Mouse (Mus musculus): ENCODE measurements at regions not wholly inside any gene's neighbourhood (a gene's known extent, or its start where the extent isn't known, plus 50 kb on each side); places are given as distances from the start of the nearest gene placed in this dataset.
A peak's percentile ranks its signal among the peaks of the same experiment; 100 is the strongest.

DNA sequence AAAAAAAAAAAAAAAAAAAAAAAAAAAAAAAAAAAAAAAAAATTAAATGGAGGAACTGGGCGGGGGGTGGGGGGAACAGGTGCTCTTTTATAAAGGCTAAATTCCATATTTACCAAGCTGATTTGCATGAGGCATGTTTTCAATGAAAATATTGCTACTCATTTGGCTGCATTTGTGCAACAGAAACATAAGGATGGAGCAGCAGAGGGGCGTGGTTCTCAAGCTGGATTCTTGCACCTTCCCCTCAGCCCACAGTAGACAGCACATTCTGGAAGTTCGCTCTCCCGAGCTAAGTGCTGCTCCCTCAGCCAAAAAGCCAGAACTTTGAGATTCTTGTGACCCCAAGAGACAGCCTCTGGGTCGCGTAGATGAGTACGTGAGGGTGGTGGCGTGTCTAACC, 201.8 kb downstream of the Cdca7 start:
- H3K27me3 ChIP-seq, result no peaks in the 10 kb centered on the region
- no peaks in the 10 kb centered on the region for H3K9me3 ChIP-seq
- no peak for ATAC-seq (ENCODE audit: insufficient number of reproducible peaks, insufficient read depth, low FRiP score, low TSS enrichment, low read depth)
- no peak overlapping the region for H3K9ac ChIP-seq (replicated peaks)
- H3K4me2 ChIP-seq, result no peak overlapping the region
- H3K4me3 ChIP-seq (replicated peaks), result no peak overlapping the region
- H3K4me1 ChIP-seq (replicated peaks), result peaks cover 10% of the 10 kb centered on the region
- WGBS, result 88% methylated on average over 8 of the region's 8 CpGs
- H3K36me3 ChIP-seq, result no peaks in the 10 kb centered on the region
- H3K27ac ChIP-seq, result no peak overlapping the region

- Histone ChIP-seq H3K27me3 (no peaks in the 10 kb centered on the region), H3K4me3 (replicated peaks) (no peak overlapping the region), H3K36me3 (no peaks in the 10 kb centered on the region), H3K9me3 (peaks cover 13% of the 10 kb centered on the region), H3K4me1 (replicated peaks) (no peaks in the 10 kb centered on the region), H3K9ac (replicated peaks) (no peak overlapping the region), H3K27ac (no peak overlapping the region), H3K4me2 (no peak overlapping the region)
- WGBS, result 60% methylated on average over 4 of the region's 4 CpGs
- no peak for ATAC-seq (ENCODE audit: insufficient number of reproducible peaks, insufficient read depth, low FRiP score, low TSS enrichment, low read depth)
Observed at GRCm38 (mm10) chr2:72688031-72688430, 212.1 kb downstream of the Cdca7 start.

DNA sequence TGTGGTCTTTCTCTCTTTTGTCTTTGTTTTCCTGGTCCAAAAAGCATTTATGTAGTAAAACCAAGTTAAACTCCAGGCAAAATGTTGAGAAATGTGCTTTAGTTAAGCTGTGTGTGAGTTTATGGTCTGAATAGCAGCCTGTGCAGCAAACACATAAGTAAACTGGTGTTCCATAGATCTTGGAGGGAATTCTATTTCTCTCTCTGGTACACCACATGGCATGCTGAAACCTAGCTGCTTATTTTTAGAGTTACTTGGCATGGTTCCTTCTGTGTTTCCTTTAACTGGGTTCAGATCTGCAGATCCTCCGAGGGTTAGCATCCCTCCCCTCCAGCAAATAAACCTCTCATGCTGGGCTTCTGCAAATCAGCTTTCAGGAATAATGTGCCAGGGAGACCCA, 225.1 kb downstream of the Cdca7 start:
- WGBS, result 58% methylated on average over 1 of the region's 1 CpGs
- H3K27ac ChIP-seq, result no peak overlapping the region
- no peak for ATAC-seq (ENCODE audit: insufficient number of reproducible peaks, insufficient read depth, low FRiP score, low TSS enrichment, low read depth)

DNA sequence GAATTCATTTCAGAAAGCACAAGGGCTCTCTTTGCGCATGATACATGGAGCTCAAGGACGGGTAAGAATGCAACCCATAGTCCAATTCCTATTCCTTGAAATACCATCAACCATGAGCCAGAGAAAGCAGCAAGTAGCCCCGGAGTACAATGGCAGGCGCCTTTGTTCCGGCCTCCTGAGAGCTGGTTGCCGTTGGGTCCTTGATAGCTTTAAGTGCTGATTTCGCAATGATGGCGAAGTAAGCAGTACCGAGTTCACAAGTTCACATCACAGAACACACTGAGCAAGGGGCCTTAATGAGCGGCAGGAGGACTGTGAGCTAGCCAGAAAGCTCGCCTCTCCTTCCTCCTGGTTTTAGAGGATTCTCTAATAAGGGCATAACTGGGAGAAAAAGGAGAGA, 227.3 kb downstream of the Cdca7 start:
- Histone ChIP-seq H3K27ac (peak overlapping the region; percentile 45; the same call in 1 of the 2 replicates), H3K9me3 (no peaks in the 10 kb centered on the region), H3K36me3 (no peaks in the 10 kb centered on the region), H3K4me1 (replicated peaks) (peaks cover 11% of the 10 kb centered on the region; the same call in 1 of the 2 replicates), H3K4me3 (replicated peaks) (no peak overlapping the region), H3K4me2 (no peak overlapping the region), H3K27me3 (no peaks in the 10 kb centered on the region), H3K9ac (replicated peaks) (no peak overlapping the region)
- no peak for ATAC-seq (ENCODE audit: insufficient number of reproducible peaks, insufficient read depth, low FRiP score, low TSS enrichment, low read depth)
- 60% methylated on average over 11 of the region's 11 CpGs for WGBS

More for the DNA sequence above, 225.1 kb downstream of the Cdca7 start:
- H3K4me2 ChIP-seq, result no peak overlapping the region
- H3K27me3 ChIP-seq, result no peaks in the 10 kb centered on the region
- H3K4me1 ChIP-seq (replicated peaks), result peaks cover 11% of the 10 kb centered on the region; the same call in 1 of the 2 replicates
- H3K9ac ChIP-seq (replicated peaks), result no peak overlapping the region
- H3K36me3 ChIP-seq, result no peaks in the 10 kb centered on the region
- H3K9me3 ChIP-seq, result no peaks in the 10 kb centered on the region
- H3K4me3 ChIP-seq (replicated peaks), result no peak overlapping the region

GRCm38 (mm10) chr2:72707676-72708659, 232.0 kb downstream of the Cdca7 start:
- H3K9me3 ChIP-seq, result no peaks in the 10 kb centered on the region
- no peaks in the 10 kb centered on the region for H3K27me3 ChIP-seq
- H3K4me2 ChIP-seq, result no peak overlapping the region
- 77% methylated on average over 13 of the region's 13 CpGs for WGBS
- H3K4me3 ChIP-seq (replicated peaks), result no peak overlapping the region
- no peak for ATAC-seq (ENCODE audit: insufficient number of reproducible peaks, insufficient read depth, low FRiP score, low TSS enrichment, low read depth)
- no peak overlapping the region for H3K27ac ChIP-seq
- H3K9ac ChIP-seq (replicated peaks), result no peak overlapping the region
- peaks cover 6% of the 10 kb centered on the region; the same call in 1 of the 2 replicates for H3K4me1 ChIP-seq (replicated peaks)
- H3K36me3 ChIP-seq, result no peaks in the 10 kb centered on the region

DNA sequence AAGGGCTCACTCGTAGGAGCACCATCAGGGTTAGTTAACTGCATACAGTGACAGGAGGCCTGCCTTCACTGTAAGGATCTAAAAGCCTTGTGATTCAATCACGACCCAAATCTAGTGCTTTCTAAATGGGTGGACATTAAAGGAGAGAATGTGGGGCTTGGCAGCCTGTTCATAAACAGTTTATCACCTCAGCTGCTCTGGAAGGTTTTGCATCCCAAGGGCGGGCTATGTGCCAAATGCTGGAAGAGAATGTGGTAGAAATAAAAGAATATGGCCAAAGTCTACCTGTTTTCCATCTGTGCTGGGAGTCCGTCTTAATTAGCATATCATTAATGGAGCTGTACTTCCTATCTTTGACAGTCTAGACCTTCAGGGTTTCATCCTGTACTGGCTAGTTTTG, 241.0 kb downstream of the Cdca7 start:
- 66% methylated on average over 4 of the region's 4 CpGs for WGBS
- Histone ChIP-seq H3K4me2 (no peak overlapping the region), H3K9me3 (no peaks in the 10 kb centered on the region), H3K27ac (no peak overlapping the region), H3K9ac (replicated peaks) (no peak overlapping the region), H3K4me1 (replicated peaks) (0 out of 2 replicates have a peak, but pooled peaks cover 3% of the 10 kb centered on the region), H3K36me3 (no peaks in the 10 kb centered on the region), H3K27me3 (no peaks in the 10 kb centered on the region), H3K4me3 (replicated peaks) (no peak overlapping the region)
- no peak for ATAC-seq (ENCODE audit: insufficient number of reproducible peaks, insufficient read depth, low FRiP score, low TSS enrichment, low read depth)

- ATAC-seq (ENCODE audit: insufficient number of reproducible peaks, insufficient read depth, low FRiP score, low TSS enrichment, low read depth), result no peak
- 53% methylated on average over 3 of the region's 3 CpGs for WGBS
- Histone ChIP-seq H3K4me3 (replicated peaks) (no peak overlapping the region), H3K27ac (no peak overlapping the region), H3K9ac (replicated peaks) (no peak overlapping the region), H3K27me3 (no peaks in the 10 kb centered on the region), H3K4me1 (replicated peaks) (no peaks in the 10 kb centered on the region), H3K36me3 (no peaks in the 10 kb centered on the region), H3K9me3 (no peaks in the 10 kb centered on the region), H3K4me2 (no peak overlapping the region)
Observed at GRCm38 (mm10) chr2:72728699-72729098, 251.5 kb downstream of the Sp3 start.

- Histone ChIP-seq H3K9me3 (0 out of 2 replicates have a peak, but pooled peaks cover 4% of the 10 kb centered on the region), H3K4me2 (no peak overlapping the region), H3K27me3 (no peaks in the 10 kb centered on the region), H3K27ac (no peak overlapping the region), H3K4me3 (replicated peaks) (no peak overlapping the region), H3K36me3 (no peaks in the 10 kb centered on the region), H3K9ac (replicated peaks) (no peak overlapping the region), H3K4me1 (replicated peaks) (peaks cover 16% of the 10 kb centered on the region)
- ATAC-seq (ENCODE audit: insufficient number of reproducible peaks, insufficient read depth, low FRiP score, low TSS enrichment, low read depth), result no peak
- 71% methylated on average over 3 of the region's 3 CpGs for WGBS
Observed at GRCm38 (mm10) chr2:72733371-72733770, 246.9 kb downstream of the Sp3 start.

GRCm38 (mm10) chr2:72735035-72735434, 245.2 kb downstream of the Sp3 start:
- Histone ChIP-seq H3K4me1 (replicated peaks) (peaks cover 24% of the 10 kb centered on the region), H3K4me2 (no peak overlapping the region), H3K9me3 (0 out of 2 replicates have a peak, but pooled peaks cover 4% of the 10 kb centered on the region), H3K27ac (no peak overlapping the region), H3K36me3 (no peaks in the 10 kb centered on the region), H3K27me3 (no peaks in the 10 kb centered on the region), H3K4me3 (replicated peaks) (no peak overlapping the region), H3K9ac (replicated peaks) (no peak overlapping the region)
- 93% methylated on average over 9 of the region's 9 CpGs for WGBS
- no peak for ATAC-seq (ENCODE audit: insufficient number of reproducible peaks, insufficient read depth, low FRiP score, low TSS enrichment, low read depth)

DNA sequence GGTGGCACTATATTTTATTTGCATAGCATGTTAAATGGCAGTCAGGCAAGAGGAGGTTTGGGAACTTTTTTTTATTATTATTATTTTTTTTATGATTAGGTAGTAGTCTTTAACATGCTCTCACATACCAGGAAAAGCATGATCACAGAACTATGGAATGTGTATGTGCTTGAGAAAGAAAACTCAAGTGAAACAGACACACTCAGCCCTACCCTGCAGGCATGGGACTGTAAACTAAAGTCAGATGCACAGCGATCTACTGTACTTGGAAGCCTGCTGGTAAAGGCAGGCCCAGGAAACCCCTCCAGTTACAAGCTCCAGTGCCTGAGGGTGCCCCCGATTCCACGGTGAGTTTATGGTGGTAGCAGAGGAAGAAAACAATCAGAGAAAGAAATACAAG, 243.6 kb downstream of the Sp3 start:
- no peak for ATAC-seq (ENCODE audit: insufficient number of reproducible peaks, insufficient read depth, low FRiP score, low TSS enrichment, low read depth)
- H3K9ac ChIP-seq (replicated peaks), result no peak overlapping the region

More for the DNA sequence above, 243.6 kb downstream of the Sp3 start:
- no peak overlapping the region for H3K4me3 ChIP-seq (replicated peaks)
- no peak overlapping the region for H3K4me2 ChIP-seq
- H3K27me3 ChIP-seq, result no peaks in the 10 kb centered on the region
- H3K9me3 ChIP-seq, result 0 out of 2 replicates have a peak, but pooled peaks cover 4% of the 10 kb centered on the region
- H3K27ac ChIP-seq, result peak overlapping the region; percentile 66
- H3K36me3 ChIP-seq, result no peaks in the 10 kb centered on the region
- H3K4me1 ChIP-seq (replicated peaks), result peaks cover 37% of the 10 kb centered on the region
- 41% methylated on average over 3 of the region's 3 CpGs for WGBS
